Mouse (Mus musculus): ENCODE measurements around the gene Fam92a.
"Not testable (repeated sequence)": the region's sequence is repeated elsewhere in the genome, so short reads cannot be mapped to it uniquely, and the experiment has no call there.

The Fam92a gene

GRCm38 (mm10) chr4:12171318-12172091, at the start of gene Fam92a:
TSS of gene Fam92a (minus strand) at chr4:12172015.
- peak in 1 of 2 experiments; percentile 44 for DNase-seq (ENCODE audit: low spot score in 2 of 2)

DNA sequence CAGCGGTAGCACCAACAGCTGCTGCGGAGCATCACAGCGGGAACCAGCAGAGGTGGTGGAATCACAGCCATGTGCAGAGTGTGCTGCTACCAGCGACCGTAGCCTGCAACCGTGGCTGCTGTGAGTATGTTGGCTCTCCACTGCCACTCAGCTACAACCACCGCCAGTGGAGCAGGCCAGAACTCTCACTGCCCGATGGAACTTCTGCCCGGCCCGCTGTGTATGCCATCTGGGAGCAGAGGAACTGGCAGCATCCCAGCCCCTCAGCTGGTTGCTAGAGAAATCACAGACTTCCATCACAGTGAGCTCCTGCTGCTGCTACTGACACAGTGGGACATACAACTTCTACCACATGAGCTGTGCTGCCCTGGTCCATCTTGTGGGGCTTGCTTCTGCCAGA, 7.2 kb upstream of the Fam92a start:
- DNase-seq (ENCODE audit: low spot score in 2 of 2), result peak in 1 of 2 experiments; percentile 54

GRCm38 (mm10) chr4:12170986-12171317, 863 bp downstream of the Fam92a start:
- DNase-seq (ENCODE audit: low spot score in 2 of 2), result no peak

DNA sequence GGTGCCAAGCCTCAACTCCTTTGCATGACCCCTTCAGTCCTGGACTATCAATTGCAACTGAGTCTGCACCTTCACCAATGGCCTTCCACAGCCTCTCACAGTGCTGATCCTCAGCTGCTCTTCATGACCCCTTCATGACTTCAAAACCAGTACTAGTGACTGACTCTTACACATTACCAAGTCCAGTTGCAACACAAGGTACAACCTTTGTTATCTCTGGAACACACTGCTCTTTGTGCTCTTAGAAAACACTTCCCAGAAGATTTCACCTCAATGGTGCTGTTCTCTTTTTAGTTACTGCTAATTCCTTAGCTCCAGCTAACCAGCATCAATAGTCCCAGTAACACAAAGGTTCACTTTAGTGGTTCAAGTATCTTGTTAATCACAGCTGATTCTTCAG, 24.2 kb downstream of the Fam92a start:
- no peak for DNase-seq (ENCODE audit: low spot score in 2 of 2)

DNA sequence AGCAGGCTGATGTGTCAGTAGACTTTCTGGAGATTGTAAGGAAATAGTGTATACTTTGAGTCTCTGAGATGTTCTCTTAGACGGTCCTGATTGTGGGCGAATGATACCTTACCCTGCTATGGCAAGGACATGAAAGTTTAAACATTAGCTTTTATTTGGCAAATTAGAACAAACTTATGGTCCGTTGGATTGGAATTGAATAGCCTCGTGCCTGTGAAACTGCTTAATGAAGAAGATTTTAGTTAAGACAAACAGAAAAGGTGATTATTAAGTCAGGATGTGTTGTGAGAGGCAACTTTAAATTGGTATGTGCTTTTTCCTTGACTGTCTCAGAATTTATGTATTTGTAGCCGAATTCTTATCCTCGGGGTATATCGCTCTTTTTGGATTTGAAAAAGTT, 30.3 kb downstream of the Fam92a start:
- not testable (repeated sequence) for DNase-seq (ENCODE audit: low spot score in 2 of 2)

- DNase-seq (ENCODE audit: low spot score in 2 of 2), result peak in 1 of 2 experiments; percentile 10
Measured at GRCm38 (mm10) chr4:12140592-12141062, 31.2 kb downstream of the Fam92a start.

GRCm38 (mm10) chr4:12140141-12140567, 31.7 kb downstream of the Fam92a start, which contains the start of gene Rbm12b1:
TSS of gene Rbm12b1 (plus strand) at chr4:12140264.
- DNase-seq (ENCODE audit: low spot score in 2 of 2), result peak; percentile 38 to 84

Data from left cerebral cortex, adult 9 months (tissue).